Mouse (Mus musculus): ENCODE measurements around the gene Rps6kl1.
A peak's percentile ranks its signal among the peaks of the same experiment; 100 is the strongest.

The Rps6kl1 gene

DNA sequence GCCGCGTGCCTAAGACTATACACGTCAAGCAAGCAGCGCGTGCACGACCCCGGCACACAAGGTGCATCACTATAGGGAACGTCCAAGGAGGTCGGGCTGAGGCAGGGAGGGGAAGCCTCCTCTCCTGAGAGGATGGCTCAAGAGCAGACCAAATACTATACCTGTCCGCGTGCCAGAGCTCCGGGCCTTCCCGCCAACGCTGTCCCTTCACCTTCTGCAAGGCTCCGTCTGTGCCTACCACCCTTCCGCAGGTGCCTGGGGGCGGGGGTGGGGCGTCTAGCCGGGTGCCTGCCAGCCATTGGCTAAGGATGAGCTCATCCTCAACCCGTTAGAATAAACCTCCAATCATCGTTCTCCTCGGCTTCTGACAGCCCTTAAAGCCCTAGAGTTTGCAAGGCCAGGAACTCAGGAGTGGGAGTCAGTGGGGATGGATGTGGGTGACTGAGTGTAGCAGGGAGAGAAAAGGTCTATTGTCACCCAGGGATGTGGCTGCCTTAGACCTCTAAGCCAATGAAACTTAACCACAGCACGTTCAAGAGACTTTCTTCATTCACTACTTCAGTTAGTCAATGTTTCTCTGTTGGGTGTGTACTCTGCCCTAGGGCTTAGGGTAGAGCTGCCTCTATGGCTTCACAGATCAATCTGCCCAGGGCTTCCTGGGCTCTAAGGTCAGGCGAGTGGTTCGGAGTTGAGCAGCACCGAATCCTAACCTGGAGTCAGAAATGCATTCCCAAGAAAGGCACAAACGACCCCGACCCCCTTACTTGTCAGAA lies at the start of gene Rps6kl1:
TSS of gene Rps6kl1 (minus strand) at position 263 of the 773 bp plus-strand sequence.
- peak; percentile 26 for DNase-seq

- no peak for DNase-seq
These were observed 48.9 kb upstream of the Rps6kl1 start for GRCm38 (mm10) chr12:85199954-85200353.

DNA sequence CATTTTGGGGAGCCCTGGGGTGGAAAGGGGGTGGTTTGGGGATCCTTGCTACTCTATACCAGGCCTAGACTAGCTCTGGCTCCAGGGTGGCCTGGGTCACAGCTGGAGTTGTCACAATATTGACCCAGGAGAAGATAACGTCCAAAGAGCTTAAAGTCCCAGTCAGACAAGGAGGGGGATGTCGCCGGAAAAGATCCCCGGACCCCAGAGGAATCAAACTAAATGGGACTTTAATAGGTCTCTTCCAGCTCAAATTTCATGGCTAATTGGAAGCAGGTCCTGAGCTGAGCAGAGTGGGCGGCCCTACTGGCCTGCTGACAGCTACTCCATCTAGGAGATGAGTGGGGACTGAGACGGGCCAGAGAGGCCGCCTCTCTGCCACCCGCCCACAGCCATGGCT lies 46.9 kb upstream of the Rps6kl1 start:
- DNase-seq, result no peak

DNA sequence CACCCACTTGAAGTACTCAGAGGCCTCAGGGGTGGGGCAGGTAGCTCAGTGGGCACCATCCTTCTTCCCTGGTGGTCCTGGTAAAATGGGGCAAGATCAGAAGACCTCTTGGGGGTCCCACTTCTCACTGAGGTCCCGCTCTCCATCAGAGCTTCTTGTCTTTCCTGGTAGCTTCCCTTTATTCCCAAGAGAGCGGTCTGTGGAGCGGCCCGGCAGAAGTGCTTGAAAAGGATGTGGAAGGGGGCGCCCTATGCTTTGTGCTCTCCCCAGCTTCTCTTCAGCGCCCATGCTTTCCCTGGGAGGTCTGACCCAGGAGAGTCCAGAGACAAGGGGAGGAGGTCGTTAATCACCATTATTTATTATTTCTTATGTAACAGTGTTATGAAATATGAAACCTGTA lies 46.3 kb upstream of the Rps6kl1 start:
- DNase-seq, result no peak

GRCm38 (mm10) chr12:85196191-85196590 lies 45.1 kb upstream of the Rps6kl1 start:
- DNase-seq, result no peak

DNA sequence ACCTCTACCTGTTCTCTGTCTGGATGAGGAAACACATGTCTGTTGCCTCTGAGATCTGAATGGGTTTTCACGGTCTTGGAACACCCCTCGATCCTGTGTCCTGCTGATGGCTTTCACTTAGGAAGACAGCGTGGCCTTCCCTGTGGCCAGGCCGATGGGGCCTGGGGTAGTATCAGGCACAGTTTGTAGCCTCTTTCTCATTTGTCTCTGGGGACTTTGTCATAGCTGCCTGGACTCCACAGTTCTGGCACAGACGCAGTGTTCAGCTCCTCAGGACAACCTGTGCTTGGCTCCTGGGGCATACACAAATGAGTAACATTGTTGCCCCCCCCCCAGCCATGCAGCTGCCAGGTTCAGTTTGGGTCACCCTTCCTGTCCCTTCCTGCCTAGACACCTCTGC lies 44.0 kb upstream of the Rps6kl1 start:
- DNase-seq, result no peak

GRCm38 (mm10) chr12:85194623-85195018 lies 43.6 kb upstream of the Rps6kl1 start:
- DNase-seq, result peak; percentile 56

GRCm38 (mm10) chr12:85193923-85194622 lies 43.0 kb upstream of the Rps6kl1 start:
- DNase-seq, result no peak

DNA sequence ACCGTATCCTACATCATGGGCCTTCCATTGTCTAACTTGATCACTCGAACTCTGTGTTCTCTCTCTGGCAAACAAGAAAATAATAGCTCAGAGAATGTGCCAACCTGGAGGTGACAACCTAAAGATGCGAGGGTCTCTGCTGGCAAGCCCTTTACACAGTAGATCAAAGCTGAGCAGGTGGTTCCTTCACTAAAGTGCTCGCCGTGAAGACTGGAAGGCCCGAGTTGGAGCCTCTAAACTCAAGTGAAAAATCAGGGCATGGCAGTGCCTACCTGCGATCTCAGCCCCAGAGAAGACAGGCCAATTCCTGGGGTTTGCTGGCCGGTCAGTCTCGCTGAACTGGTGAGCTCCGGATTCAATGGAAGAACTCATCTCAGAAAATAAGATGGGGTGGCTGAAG lies 42.1 kb upstream of the Rps6kl1 start:
- DNase-seq, result no peak

DNA sequence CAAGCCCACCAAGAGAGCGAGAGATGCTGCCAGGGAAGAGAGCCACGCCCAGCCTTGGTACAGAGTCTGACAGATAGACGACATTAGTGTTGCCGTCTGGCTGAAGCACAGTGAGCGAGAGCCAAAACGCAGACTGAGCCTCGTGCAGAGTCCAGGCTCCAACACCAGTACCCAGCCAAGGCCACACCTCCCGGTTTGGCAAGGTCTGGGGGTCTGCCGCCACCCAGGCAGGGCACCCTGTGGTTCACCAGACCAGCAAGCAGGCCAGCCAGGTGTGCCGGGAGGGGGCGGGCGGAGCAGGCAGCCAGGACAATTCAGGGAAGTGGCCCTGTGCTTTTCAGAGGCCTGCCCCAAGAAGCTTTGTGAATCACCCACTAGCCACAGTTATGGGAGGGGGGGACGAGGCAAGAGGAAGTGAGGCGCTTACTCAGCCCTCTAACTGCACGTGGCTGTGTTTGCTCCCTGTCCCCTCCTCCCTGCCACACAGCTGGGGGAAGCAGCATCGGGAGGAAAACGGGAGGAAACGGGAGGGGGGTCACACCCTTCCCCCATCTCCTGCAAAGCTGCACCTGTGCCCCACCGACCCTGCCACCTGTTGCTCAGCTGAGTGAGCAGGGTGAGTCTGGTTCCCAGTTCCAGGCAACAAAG lies 41.5 kb upstream of the Rps6kl1 start:
- peak; percentile 17 for DNase-seq

- DNase-seq, result no peak
These were observed 39.2 kb upstream of the Rps6kl1 start for GRCm38 (mm10) chr12:85190290-85190689.

DNA sequence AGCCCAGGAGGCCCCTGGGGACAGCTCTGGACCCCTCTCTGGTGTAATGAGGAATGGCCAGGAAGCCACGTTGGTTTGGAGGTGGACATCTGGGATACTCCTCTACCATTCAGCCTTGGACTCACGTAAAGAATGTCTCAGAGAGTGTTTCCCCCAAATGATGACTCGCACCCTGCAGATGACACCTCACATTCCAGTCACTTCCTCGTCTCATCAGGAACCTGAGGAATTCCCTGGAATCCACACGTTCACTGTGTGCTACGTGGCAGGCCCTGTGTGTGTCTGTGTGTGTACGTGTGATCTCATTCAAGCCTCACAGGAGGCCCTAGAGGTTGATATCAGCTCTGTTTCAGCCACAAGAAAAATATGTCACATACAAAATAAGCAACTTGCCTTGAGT lies 35.3 kb upstream of the Rps6kl1 start:
- no peak for DNase-seq

DNA sequence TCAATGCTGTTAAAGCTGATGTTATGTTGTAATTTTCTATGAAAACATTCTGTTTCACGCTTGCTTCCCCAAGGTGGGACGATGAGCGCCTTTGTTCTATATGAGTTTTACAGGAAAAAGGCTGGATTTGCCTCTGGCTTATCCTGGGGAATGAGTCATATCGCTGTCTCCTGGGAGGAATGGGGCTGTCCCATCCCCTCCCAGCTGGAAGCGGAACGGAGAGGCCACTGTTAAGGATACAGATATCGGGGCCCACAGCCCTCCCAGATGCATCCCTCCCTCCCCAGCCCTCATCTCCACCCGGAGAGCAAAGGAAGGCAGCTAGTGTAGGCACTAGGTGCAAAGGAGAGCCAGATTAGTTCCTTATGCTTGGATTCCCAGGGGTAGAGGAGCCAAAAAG lies 34.7 kb upstream of the Rps6kl1 start:
- no peak for DNase-seq

- DNase-seq, result no peak
These were observed 33.1 kb upstream of the Rps6kl1 start for GRCm38 (mm10) chr12:85184118-85184517.

GRCm38 (mm10) chr12:85182898-85183297 lies 31.8 kb upstream of the Rps6kl1 start:
- no peak for DNase-seq

DNA sequence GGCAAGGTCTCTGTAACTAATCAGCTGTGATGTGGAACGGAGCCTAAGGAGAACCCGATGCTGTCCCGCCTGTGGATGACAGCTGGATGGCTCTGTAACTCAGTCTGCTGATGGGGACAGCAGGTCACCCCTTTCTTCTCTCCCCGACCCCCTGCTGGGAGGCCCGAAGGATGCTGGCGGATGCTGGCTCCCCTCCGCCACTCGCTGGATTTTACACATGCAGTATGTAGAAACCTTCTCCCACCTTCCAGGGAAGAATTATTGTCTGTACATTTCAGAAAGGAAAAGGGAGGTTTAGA lies 31.2 kb upstream of the Rps6kl1 start:
- no peak for DNase-seq

DNA sequence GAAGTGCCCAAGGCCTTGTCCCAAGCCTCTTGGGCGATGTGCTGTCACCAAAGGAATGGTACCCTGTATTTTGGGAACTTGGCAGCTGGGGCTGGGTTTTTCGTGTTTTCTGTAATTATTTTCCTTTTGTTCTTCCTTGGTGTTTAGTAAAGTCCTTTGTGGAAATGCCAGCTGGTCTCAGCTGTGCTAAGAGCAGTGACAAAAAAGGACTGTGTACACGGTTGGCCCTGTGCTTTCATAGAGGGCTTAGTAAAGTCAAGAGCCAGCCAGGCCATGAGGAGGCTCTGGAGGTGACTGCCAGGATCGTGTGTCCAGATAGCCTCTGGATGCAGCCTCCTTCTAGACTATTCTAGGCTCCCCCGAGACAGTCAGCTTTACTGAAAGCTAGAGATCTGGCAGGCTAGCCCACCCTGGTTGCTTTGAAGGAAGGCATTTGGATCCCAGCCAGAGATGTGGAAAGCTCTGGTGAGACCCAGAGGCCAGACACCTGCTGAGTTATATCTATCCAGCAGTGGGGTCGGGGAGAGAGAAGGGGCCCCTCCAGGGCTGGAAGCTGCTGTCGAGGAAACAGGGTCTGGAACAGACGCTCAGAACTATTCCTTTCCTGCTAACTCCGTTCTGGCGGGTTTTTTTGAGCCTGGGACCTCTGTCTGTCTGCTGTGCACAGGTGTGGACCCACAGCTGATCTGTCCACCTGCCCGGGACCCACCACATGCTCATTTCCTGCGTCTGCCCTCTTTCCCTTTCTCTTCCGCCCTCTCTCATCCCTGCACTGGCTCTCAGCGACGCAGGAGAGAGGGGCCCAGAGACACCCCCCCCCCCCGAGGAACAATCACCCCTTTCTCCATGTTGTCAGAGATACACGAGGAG lies 30.6 kb upstream of the Rps6kl1 start:
- DNase-seq, result no peak

DNA sequence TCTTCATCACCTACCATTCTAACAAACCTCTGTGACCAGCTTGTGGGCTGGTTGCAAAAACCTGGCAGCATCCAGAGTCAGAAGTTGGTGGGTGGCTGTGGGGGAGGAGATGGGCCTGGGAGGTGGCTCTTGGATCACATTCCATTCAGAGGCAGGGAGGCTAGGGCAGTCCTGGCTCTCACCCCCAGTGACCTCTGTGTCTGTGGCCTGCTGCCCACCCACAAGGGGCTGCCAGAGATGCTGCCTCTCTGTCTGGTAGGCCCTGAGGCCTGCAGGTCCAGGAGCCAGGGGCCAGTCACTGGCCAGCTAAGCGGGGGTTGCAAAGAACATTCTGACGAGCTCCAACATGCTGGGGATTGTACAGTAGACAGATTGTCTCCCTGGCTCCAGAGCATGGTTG lies 27.2 kb upstream of the Rps6kl1 start:
- no peak for DNase-seq

- no peak for DNase-seq
These were observed 26.7 kb upstream of the Rps6kl1 start, which contains the start of gene Pgf for GRCm38 (mm10) chr12:85177740-85178239. Pgf (minus strand) TSS chr12:85177790.

DNA sequence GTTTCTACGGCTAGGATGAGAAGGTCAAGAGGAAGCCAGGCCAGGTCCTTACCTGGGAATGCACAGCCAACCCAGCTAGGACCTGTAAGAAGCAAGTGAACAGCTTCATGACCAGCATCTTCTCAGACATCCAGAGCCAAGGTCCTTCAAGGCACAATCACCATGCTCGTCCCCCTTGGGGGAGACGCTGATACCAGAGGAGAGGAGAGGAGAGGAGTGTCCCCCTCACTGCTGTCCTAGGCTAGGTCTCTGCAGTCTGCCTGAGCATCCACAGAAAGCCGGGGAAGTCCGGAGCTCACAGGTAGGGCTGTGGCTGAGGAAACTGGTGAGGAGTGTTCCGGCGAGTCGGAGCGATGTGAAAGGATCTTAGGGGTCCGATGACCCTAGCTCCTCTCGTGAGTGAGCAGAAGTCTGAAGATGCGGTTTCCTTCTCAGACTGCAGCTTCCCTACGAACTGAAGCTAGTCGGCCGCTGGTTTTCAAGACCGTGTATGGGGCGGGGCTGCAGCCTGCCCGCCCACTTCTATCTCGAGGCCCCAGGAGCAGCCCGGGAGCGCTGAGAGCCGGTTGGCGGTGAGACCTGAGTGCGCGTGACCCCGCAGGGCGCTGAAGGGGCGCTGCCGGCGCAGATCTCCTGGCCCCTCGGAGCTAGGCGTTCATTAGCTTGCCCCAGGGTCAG lies 25.9 kb upstream of the Rps6kl1 start:
- DNase-seq, result no peak

DNA sequence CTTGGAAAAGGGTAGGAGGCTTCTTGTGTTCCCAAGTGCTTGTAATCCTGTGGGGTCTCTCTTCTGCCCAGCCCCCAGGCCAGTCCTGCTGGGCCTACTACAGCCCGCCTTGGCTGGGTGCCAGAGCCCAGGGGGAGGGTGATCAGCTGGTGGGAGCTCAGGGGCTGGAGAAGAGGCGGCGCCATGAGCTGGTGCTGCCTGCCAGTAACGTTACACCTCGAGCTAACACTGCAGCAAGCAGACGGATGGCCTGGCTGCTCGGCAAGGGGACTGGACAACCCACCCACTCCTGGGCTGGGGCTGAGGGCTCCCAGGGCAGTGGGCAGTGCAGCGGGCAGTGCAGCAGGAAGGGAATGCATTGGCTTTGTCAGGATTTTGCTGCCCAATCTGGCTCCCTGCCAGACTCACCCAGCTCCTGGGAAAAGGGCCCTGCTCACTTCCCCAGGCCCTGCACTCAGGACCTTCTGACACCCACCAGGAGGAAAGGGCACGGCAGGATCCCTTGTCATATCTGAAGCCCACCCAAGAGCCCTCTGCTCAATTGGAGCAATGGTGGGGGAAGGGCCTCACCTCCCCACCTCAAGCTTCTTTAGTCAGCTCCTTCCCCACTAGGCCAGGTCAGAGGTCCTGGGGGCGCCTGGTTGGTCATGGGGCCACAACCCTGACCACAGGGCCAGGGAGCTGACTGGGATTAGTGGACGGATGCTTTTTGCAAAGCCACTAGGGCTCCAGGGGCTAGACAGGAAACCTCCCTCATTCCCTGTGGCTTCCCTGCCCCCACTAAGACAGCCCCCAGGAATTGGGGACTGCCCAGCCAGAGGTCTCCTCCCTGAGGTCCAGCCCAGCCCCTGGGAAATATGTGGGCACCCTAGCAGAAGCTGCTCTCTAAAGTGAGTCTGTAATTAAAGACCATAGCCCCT lies 25.1 kb upstream of the Rps6kl1 start:
- no peak for DNase-seq
